Mouse (Mus musculus): ENCODE results near the gene Grik3.

DNA sequence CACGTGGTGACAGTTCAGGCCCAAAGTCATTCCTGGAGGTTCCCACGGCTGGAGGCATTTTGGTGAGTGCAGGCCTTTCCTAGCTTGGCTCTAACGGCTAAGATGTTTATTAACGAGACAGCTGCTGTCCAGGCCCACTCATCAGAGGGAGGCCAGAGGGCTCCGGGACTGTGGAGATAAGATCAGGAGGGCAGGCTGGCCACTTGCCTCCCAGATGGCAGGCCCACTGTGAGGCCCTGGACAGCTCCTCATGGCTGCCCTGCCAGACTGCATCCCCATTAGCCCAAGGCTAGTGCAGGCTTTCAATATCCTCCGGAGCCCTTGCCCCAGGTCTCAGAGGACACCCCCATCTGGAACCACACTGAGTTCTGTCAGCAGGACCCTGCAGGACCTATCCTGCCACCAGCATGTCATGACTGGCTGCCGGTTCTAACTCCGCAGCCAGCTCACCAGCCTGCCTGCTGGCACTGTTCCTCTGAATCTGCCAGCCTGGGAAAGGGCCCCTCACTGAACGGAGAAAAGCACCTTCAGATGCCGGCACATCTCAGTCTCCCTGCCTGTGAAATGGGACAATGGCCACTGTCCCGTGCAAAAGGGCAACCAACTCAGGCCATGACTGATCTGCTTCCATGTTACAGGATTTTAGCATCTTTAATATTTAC is 20.7 kb upstream of the Grik3 start:
- no peak for TF ChIP-seq ZC3H11A (IDR thresholded peaks at IDR 0.05; ENCODE audit: borderline replicate concordance, low read depth, low read length)
- no peak for TF ChIP-seq MAFK (IDR thresholded peaks at IDR 0.05; ENCODE audit: insufficient read depth, low read depth, low read length)
- no peak for TF ChIP-seq HCFC1 (IDR thresholded peaks at IDR 0.05; ENCODE audit: borderline replicate concordance, insufficient read depth, low read length)
- TF ChIP-seq CHD2 (IDR thresholded peaks at IDR 0.05; ENCODE audit: low read depth, low read length): no peak
